Mouse (Mus musculus): ENCODE results near the gene Map2k5.

The Map2k5 gene

GRCm38 (mm10) chr9:63257739-63258138 is 120.0 kb downstream of the Map2k5 start:
- DNase-seq (ENCODE audit: low spot score), result no peak

GRCm38 (mm10) chr9:63250841-63251626 is 126.7 kb downstream of the Map2k5 start:
- DNase-seq (ENCODE audit: low spot score), result peak; percentile 60

- no peak for DNase-seq (ENCODE audit: low spot score)
These were observed 129.5 kb downstream of the Map2k5 start for GRCm38 (mm10) chr9:63248095-63248787.

GRCm38 (mm10) chr9:63246568-63247169 is 131.0 kb downstream of the Map2k5 start:
- DNase-seq (ENCODE audit: low spot score), result no peak

GRCm38 (mm10) chr9:63241961-63242360 is 135.7 kb downstream of the Map2k5 start:
- DNase-seq (ENCODE audit: low spot score), result peak; percentile 36

GRCm38 (mm10) chr9:63241241-63241640 is 136.5 kb downstream of the Map2k5 start:
- DNase-seq (ENCODE audit: low spot score), result no peak

GRCm38 (mm10) chr9:63234356-63234755 is 143.3 kb downstream of the Map2k5 start:
- no peak for DNase-seq (ENCODE audit: low spot score)

GRCm38 (mm10) chr9:63230289-63230688 is 147.4 kb downstream of the Map2k5 start:
- DNase-seq (ENCODE audit: low spot score), result no peak

GRCm38 (mm10) chr9:63229124-63229523 is 148.6 kb downstream of the Map2k5 start:
- DNase-seq (ENCODE audit: low spot score), result no peak

- DNase-seq (ENCODE audit: low spot score), result no peak
These were observed 155.5 kb downstream of the Map2k5 start for GRCm38 (mm10) chr9:63222161-63222560.

GRCm38 (mm10) chr9:63219851-63220250 is 157.9 kb downstream of the Map2k5 start:
- DNase-seq (ENCODE audit: low spot score), result no peak

GRCm38 (mm10) chr9:63215031-63215430 is 162.7 kb downstream of the Map2k5 start:
- no peak for DNase-seq (ENCODE audit: low spot score)

GRCm38 (mm10) chr9:63206769-63207276 is 170.9 kb downstream of the Map2k5 start:
- DNase-seq (ENCODE audit: low spot score), result peak; percentile 42

- no peak for DNase-seq (ENCODE audit: low spot score)
These were observed 174.2 kb downstream of the Map2k5 start for GRCm38 (mm10) chr9:63203461-63203860.

GRCm38 (mm10) chr9:63201376-63202323 is 176.1 kb downstream of the Map2k5 start:
- DNase-seq (ENCODE audit: low spot score), result no peak

- peak; percentile 61 for DNase-seq (ENCODE audit: low spot score)
These were observed 180.4 kb downstream of the Map2k5 start for GRCm38 (mm10) chr9:63197252-63197651.

GRCm38 (mm10) chr9:63196114-63196682 is 181.5 kb downstream of the Map2k5 start:
- peak; percentile 49 for DNase-seq (ENCODE audit: low spot score)

- no peak for DNase-seq (ENCODE audit: low spot score)
These were observed 182.2 kb downstream of the Map2k5 start for GRCm38 (mm10) chr9:63195523-63195922.

- DNase-seq (ENCODE audit: low spot score), result no peak
These were observed 182.9 kb downstream of the Map2k5 start for GRCm38 (mm10) chr9:63194791-63195190.

- DNase-seq (ENCODE audit: low spot score), result no peak
These were observed 184.9 kb downstream of the Map2k5 start for GRCm38 (mm10) chr9:63192809-63193208.

GRCm38 (mm10) chr9:63187310-63187709 is 190.4 kb downstream of the Map2k5 start:
- DNase-seq (ENCODE audit: low spot score), result no peak

All from embryo, embryonic 10.5 days (tissue).